Mouse (Mus musculus) heart, adult 8-10 months (tissue): Measurements from ENCODE around the gene Tmem86a. TPM values are rescaled to one million over a fixed set of nuclear protein-coding genes. Genes with fewer than 3 reads are reported as not detected.
A peak's percentile ranks its signal among the peaks of the same experiment; 100 is the strongest.
"Not testable (repeated sequence)": the region's sequence is repeated elsewhere in the genome, so short reads cannot be mapped to it uniquely, and the experiment has no call there.

Source experiments
- DNase-seq: peaks from one replicate; pipeline ENCODE4 v3.0.0; 2022; ENCODE audit warnings: low spot score
- total RNA-seq, 4 experiments: library from RNA; stranded (reverse); gene quantifications; 2 replicates each; pipeline ENCODE4 v1.2.4; 2022

The Tmem86a gene
- total RNA-seq, result 10 to 100 TPM; 20.6 to 33.5 (median 24.9) TPM

DNA sequence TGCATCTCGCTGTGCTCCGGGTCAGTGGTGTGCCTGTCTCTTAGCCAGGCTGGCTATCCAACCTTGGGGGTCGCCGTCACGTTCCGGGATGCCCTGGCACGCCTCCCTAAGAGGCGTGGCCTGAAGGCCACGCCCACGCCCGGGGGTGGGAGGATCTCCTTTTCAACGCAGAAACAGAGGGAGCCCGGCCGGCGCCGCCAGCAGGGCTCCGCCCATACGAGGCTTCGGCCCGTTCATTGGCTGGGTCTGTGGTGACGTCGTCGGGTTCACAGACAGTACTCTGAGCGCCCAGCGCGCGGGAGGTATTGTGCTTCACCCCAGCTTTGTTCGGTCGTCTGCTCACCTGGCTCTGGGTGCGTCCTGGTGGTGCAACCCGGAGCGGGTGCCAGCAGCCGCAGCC is at the start of gene Tmem86a:
TSS of gene Tmem86a (plus strand) at position 236 of the 400 bp plus-strand sequence.
- DNase-seq, result peak; percentile 94

DNA sequence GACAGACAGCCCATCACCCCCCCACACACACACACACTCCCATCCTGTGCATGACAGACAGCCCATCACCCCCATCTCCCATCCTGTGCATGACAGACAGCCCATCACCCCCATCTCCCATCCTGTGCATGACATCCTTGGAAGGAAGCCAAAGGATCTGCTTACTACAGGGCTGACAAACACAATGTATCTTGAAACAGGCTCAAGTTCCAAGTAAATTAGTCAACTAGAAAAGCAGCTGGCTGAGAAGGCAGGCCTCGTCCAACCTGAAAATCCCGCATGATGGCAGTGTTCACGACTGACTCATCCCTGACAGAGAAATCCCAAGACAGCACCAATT is 49.8 kb upstream of the Tmem86a start:
- DNase-seq, result peak; percentile 32

- DNase-seq, result no peak
Observed at GRCm38 (mm10) chr7:47001125-47001899, 49.1 kb upstream of the Tmem86a start.

DNA sequence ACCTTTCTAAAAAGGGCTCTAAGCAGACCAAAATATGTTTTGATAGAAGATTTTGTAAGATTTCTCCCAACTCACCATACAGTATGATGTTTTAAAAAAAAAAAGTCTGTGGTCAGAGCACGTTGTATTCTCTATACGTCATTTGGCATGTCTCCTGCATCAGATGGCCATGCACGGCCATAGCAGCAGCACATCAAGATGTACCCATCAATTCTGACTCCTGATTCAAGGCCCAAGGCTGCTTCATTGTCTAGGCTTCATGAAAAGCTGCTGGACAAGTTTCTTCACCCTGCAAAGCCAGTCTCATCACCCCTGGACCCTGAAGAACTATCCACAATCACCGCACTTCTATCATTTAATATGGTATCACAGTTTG is 48.5 kb upstream of the Tmem86a start:
- DNase-seq, result no peak

DNA sequence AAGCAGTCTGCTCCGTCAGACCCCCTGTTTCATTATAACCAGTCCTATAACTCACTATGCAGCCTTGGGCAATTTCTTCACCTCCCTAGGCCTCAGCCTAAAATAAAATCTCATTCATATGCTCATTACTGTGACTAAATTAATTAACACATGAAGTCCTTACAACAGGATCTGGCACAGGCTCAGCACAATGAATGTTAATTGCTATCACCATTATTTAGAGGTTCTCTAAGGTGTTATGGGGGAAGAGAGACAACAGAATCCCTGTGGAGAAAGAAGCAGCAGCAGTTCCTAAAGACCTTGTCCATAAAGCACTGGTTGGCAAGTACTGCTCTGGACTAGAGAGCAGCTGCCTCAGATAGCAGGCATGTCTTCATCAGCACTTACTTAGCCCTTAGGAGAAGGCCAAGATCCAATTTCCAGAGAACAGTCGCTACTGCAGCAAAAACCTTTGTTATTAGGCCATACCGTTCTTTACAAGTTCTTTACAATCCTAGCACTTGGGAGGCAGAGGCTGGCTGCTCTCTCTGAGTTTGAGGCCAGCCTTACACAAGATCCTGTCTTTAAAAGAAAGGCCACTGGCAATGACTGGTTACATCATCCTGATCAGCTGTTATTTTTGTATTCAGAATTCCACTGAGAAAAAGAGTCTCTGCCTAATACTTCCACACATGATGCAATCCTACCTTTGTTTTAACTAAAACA is 46.8 kb upstream of the Tmem86a start:
- DNase-seq, result no peak

DNA sequence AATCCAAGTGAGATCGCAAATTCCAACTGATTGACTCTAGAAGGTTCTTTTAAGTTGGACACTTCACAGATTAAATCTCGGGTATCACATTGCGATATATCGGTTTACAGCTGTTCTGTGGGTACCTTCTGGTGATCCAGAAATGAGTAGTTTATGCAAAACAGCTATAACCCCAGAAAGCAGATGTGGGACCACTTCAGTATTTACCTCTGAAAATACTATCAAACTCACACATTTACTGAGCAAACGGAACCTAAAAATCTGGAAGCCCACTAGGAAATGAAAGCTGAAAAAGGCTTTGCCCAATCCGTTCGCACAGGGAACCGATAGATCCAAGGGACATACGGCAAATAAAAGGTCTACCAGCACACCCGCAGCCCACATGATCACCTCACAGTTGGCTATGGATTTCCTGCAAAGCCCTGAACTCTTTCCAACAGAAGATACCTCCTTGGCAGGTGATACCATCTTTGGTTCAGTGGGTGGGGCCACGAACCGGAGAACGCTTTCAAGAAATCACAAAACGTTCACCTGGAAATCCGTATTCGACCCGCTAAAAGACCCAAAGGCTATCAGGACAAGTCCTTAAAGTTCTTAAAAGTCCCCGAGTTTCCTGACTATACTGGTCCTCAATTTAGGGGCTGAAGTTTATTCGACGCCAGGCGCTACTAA is 43.2 kb upstream of the Tmem86a start:
- DNase-seq, result no peak

DNA sequence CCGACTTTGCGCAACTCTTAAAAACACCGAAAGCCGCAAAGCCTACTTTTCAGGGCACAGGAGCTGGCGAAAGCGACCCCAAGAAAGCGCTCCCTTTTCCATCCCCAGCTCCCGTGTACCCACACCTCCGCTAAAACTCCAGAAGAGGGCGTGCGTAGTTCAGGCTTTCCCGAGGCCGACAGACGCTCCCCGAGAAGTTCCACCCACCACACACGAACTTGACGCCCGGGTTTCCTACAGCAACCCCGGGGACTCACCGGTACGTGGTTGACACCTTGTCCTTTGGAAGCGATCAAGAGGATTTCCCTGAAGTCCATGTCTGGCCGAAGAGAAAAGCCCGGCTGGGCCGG is 42.6 kb upstream of the Tmem86a start:
- DNase-seq, result no peak

DNA sequence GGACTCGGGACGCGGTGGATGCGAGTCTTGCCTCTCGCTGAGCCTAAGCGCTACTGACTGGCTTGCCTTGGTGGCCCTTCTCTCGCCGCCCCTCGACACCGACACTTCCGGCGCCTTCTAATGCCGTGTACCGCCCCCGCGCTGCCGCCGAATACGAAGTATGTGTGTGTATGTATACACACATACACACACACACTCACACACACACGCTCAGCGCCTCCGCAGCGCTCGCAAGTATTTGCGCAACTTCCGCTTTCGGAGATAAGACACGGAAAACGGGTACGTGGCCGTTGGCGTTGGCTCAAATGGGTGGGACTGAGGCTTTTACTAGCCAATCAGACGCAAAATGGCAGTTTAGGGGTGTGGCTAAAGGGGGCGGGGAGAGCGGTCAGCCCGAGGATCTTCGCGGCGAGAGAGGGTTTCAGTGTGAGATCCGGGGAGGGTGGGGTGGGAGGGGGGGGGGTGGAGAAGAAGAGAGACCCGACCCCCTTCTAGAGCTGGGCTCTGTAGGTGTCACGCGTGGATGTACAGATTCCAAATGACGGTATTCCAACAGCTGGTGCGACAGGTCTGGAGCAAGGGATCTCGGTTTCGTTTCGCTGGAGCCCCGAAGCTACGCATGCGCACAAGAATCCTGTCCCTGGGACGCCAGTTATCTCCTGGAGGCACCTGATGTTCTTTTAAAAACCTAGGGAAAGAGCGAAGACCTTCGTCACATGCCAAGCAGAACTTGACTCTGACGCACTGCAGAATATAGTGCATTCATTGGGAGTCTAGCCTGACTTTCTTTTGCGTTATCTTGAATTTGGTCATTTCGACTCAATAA is 42.0 kb upstream of the Tmem86a start, which contains the start of gene Spty2d1:
TSS of gene Spty2d1 (minus strand) at position 244 of the 826 bp plus-strand sequence.
- peak; percentile 100 for DNase-seq

DNA sequence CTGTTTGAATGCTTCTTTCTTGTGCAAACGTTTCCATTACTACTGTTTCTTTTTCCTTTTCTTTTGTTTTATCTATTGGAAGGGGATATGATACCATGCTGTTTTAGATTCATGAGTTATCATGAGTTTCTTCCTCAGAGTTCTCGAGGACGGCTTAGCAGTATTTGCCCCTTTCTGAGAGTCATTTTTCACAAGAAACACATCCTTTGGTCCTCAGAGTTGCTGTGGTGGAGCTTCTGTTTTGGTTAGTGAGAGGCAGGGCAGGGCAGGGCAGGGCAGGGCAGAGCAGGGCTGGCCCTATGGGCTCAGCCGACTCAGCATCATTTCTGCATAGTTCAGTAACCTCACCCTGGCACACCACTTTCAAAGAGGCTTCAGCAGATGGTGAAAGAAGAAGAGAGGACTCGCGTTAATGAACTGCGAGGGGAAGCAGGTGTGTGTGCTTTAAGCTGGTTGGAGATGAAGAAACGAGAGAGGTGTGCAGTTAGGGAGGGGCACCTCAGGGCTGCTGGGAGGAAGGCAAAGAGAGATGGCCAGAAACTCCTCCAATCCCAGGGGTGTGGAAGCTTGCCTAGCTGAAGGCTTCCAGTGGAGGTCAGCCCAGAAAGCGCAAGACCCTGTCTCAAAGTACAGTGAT is 37.2 kb upstream of the Tmem86a start:
- no peak for DNase-seq

GRCm38 (mm10) chr7:47014564-47015389 is 35.6 kb upstream of the Tmem86a start:
- peak; percentile 91 for DNase-seq

GRCm38 (mm10) chr7:47015390-47016065 is 34.9 kb upstream of the Tmem86a start:
- peak; percentile 93 for DNase-seq

DNA sequence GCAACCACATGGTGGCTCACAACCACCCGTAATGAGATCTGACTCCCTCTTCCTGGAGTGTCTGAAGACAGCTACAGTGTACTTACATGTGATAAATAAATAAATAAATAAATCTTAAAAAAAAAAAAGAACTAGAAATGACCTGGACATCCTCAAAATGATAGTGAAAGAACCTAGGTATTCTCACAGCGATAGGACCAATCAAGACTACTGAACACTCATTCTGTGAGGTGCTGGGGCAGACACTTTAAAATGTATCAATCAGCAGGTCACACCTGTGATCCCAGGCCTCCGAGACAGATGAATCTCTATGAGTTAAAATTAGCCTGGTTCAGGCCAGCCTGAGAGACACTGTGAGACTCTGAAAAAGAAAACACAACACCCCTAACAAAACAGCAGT is 33.8 kb upstream of the Tmem86a start:
- no peak for DNase-seq

DNA sequence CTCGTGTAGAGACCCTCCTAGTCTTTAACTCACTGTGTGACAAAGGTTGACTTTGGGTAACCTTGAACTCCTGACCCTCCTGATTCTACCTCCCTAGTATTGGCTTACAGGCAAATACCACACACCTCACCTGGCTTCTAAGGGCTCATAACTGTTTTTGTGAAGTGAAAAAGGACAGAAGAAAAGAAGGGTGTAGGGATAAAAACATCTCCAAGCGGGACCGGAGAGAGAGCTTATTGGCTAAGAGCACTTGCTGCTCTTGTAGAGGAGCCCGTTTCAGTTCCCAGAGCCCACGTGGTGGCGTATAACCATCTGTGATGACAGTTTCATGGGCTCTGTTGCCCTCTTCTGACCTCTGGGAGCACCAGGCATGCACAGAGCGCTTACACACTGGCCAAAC is 33.3 kb upstream of the Tmem86a start:
- no peak for DNase-seq

DNA sequence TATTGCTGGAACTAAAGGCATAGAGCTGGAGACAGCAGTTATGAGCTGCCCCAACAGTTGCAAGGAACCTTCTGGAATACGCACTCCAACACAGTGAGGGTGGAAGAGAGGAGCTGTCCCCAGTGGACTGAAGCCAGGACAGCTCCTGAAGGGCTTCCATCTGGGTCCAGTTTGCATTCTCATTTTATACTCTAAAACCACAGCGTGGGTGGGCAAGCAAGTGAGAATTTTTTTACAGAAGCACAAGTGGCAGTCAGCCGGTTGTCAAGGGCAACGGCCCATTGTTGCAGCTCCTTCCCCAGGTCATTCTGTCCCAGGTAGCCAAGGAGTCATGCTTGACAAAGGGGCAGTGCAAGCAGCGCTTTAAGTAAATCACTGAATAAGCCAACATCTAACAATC is 30.8 kb upstream of the Tmem86a start:
- DNase-seq, result no peak

- DNase-seq, result no peak
Observed at GRCm38 (mm10) chr7:47020956-47021355, 29.4 kb upstream of the Tmem86a start.

- DNase-seq, result peak; percentile 36
Observed at GRCm38 (mm10) chr7:47022482-47022881, 27.9 kb upstream of the Tmem86a start.

- peak; percentile 89 for DNase-seq
Observed at GRCm38 (mm10) chr7:47023530-47023929, 26.9 kb upstream of the Tmem86a start.

GRCm38 (mm10) chr7:47024454-47024853 is 25.9 kb upstream of the Tmem86a start:
- DNase-seq, result no peak

DNA sequence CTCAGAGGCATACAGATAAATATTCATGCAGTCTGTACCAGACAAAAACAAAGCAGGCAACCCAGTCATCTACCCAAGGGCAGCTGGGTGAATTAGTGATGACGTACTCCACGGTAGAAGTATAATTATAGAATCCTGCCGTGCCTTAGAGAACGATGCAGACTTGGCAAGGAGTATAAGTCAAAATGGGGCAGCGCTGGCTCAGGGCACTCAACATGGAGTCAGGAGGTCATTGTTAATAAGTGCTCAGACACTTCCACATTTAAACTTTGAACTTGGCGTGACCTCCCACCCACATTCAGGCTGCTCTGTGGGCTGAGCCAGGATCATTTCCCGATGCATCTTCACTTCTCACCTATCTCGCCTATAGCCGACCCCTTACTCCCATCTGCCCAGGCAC is 25.0 kb upstream of the Tmem86a start:
- DNase-seq, result no peak

DNA sequence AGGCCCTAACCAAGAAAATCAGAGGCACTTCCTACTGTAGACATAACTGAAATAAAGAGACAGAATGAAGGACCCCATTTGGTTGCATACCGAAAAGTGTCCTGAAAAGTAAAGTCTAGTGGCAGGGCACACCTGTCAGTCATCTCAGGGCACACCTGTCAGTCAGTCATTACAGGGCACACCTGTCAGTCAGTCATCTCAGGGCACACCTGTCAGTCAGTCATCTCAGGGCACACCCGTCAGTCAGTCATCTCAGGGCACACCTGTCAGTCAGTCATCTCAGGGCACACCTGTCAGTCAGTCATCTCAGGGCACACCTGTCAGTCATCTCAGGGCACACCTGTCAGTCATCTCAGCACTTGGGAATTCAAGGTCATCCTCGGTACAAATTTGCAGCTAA is 23.5 kb upstream of the Tmem86a start:
- DNase-seq, result not testable (repeated sequence)
